Mouse (Mus musculus) forelimb bud, embryonic 11.5 days (tissue): ENCODE data around the gene Rinl.

Source experiments
- DNase-seq: peaks from one replicate; pipeline ENCODE4 v3.0.0-alpha.2; 2012; ENCODE audit warnings: low read depth, low spot score

Gene Rinl

DNA sequence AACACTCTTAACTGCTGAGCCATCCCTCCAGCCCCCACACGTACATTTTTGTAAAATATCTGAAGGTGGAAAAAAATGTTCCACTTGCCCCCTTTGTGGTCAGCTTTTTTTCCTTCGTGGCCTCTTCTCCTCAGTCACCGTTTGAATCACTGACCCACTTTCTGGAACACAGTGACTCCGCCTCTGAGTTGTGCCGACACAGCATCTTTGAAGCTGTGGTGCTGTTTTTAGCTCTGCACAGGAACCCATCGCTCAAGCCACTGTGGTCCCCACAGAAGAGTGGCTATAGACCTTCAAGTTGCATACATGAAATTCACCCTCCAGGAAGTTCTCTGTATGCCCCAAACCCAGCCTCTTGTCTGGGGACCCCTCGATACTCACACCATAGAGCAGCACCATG is 7.9 kb upstream of the Rinl start:
- DNase-seq = no peak

GRCm38 (mm10) chr7:28781261-28781663 is 7.5 kb upstream of the Rinl start:
- DNase-seq = no peak

- no peak for DNase-seq
Measured at GRCm38 (mm10) chr7:28785161-28785560, 3.6 kb upstream of the Rinl start.

DNA sequence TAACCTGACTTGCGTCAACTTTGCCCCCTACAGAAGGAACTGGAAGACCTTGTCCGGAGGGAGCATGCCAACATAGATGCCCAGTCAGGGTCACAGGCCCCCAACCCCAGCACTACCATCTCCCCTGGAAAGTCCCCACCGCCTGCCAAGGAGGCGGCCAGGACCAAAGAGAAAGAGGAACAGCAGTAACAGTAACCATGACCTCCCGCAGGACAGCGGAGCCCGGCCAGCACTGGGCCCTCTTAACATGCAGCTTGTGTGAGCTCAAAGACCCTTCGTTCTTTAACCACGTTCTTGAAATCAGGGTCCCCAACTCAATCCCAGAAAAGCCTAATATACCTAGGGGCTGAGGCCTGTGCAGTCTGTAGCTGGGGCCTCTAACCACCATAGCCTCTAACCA is 885 bp upstream of the Rinl start:
- DNase-seq = no peak

DNA sequence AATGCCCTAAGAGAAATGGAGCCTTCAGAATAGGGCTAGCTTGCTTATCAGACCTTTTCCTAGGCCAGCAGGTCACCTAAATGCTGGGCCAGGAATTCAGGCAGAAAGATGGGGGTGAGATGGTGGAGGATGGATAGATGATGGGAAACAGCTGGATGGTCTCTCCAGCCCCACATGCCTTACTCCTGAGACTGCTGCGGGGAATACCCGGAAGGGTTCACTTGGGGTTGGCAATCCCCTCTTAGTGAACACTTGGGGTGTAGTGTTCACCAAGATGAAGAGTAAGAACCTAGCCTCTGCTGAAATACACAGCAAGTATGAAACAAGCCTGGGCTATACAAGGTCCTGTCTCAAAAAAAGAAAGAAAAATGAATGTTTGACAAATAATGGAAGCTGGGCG is 466 bp downstream of the Rinl start:
- DNase-seq = no peak

- DNase-seq = no peak
Measured at GRCm38 (mm10) chr7:28790066-28790806, 1.5 kb downstream of the Rinl start.

DNA sequence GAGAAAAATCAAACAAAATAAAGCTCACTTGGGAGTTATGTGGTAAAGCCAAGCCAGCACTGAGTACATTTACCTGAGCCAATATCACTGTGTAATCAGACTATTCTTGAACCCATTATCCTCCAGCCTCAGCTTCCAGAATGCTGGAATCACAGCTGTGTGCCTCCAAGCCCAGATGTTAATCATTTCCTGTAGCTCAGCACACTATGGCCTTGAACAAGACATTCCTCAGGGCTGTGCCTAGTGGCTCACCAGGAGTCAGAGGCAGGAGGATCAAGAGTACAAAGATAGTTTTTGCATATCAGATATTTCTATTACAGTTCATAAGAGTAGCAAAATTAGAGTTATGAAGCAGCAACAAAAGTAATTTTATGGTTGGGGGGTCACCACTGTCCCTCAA is 2.9 kb downstream of the Rinl start:
- DNase-seq = peak; percentile 35

DNA sequence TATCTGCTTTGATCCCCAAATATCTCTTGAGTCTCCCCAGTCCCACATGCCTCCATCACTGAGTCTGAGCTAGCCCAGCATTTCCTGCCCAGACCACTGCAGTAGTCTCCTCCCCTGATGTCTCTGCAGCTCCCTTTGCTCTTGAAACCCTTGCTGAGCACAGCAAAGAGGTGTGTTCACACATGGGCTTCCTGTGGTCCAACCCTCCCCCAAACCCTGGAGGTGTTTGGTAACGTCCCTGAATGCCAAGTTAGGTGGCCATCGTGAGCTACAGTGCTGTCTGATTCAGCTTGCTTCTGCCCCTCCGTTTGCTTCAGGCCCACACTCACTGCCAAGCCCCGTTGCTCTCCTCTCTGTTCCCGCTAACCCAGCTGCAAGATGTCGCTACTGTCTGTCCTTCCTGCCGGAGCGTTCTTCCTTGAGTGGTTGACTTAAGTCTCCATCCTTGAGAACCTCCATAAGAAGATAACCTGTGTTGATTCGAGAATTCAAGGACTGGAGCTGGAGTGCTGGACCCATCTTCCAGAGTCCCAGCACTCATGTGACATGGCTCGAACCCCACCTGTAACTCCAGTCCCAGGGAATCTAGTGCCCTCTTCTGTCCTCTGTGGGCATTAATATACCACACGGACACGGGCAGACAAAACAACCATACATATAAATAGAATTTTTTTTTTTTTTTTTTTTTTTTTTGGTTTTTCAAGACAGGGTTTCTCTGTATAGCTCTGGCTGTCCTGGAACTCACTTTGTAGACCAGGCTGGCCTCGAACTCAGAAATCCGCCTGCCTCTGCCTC is 3.8 kb downstream of the Rinl start:
- DNase-seq = no peak

GRCm38 (mm10) chr7:28793834-28794233 is 5.1 kb downstream of the Rinl start:
- no peak for DNase-seq

GRCm38 (mm10) chr7:28794496-28794895 is 5.7 kb downstream of the Rinl start:
- no peak for DNase-seq

GRCm38 (mm10) chr7:28795832-28796231 is 7.1 kb downstream of the Rinl start:
- no peak for DNase-seq

- peak; percentile 76 for DNase-seq
Measured at GRCm38 (mm10) chr7:28796562-28796975, 7.8 kb downstream of the Rinl start.

DNA sequence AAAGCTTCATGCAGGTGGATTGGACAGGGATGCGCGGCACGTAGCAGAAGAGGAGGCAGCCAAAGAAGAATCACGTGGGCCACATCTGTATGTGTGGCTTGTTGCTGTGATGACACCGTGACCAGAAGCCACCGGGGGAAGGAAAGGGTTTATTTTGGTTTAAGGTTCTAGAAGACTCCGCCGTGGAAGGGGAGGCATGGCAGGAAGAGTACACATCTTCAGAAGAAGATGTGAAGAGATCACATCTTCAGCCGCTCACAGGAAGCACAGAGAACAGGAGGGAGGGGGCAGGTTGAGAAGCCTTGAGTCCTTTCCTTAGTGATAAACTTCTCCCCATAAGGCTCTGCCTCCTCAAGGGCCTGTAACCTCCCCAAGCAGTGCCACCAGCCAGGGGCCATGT is 11.2 kb downstream of the Rinl start:
- no peak for DNase-seq

DNA sequence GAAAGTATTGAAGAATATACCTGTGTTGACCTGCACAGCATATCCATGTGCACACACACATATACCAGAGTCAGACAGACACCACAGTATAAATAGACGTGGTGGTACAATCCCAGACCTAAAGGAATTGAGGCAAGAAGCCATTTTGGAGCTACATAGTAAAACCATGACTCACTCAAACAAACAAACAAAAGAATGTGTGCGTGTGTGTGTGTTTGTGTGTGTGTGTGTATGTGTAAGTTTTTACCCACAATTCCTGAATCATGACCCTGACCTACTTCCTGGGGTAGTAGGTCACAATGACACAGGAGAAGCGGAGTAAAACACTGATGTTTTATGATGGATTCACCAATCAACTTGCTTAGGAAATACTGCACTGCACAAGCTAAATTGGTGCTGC is 12.7 kb downstream of the Rinl start:
- DNase-seq = no peak

DNA sequence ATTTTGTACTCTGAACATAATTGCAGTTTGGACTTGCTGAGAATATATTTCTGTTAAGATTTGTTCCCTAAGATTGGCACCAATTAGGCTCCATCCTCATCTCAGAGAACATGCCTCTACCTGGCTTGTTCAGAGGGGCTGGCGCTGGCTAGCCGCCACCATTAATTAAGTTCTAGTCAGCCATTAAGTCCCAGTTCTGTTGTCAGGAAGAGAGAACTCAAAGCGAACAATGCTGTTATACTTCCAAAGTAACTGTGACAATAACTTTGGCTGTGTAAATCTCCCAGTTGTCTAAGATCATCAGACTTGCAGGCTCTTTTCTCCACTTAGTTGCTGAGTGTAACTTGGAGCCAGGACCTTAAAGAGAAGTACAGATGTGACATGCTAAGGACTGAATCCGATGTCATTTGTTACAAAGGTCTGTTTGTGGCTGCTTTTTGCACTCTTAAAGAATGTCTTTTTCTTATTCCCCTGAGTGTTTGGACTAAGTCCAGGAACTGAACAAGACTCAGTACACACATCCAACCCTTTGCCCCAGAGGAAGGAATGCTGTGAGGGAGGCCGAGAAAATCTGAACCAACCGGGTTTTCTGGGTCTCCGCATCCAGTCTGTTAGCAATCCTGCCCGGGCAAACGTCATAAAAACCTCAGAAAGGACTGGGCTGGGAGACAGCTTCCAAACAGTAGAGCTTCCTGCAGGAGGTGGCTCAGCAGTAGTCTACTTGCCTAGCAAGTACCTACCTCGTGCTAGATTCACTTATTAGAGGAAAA is 13.3 kb downstream of the Rinl start:
- DNase-seq = peak; percentile 65

- no peak for DNase-seq
Measured at GRCm38 (mm10) chr7:28802846-28803588, 14.2 kb downstream of the Rinl start.

DNA sequence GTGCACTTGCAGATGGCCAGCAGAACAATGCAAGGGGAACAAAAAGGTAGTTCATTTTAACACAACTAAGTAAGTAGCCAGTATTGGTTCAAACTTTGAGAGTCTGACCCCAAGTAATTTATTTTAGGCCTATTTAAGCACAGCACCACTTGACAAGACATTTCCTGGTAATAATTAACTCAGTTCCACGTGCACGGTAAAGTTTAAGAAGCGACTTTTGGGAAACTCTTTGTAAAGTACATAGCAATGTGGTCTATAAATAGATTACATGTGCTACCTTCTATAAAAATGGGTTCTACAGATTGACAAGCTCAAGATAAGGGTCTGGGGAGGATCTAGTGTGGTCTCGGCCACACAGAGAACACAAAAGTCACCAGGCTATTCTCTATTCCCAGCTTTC is 15.0 kb downstream of the Rinl start:
- DNase-seq = no peak

DNA sequence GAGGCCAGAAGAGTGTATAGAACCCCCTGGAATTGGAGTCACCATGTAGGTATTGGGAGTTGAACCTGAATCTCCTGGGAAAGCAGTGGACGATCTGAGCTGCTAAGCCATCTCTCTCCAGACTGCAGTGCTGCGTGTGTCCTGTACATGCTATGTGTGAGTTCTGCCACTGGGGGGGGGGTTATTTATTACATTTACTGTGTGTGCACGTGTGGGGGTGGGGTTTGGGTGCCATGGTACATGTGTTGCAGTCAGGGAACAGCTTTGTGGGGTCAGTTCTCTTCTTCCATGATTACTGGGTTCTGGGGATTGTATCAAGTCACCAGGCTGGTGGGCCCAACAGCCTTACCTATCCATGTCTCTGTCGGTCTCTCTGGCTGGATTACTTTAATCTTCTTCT is 18.1 kb downstream of the Rinl start:
- DNase-seq = no peak

DNA sequence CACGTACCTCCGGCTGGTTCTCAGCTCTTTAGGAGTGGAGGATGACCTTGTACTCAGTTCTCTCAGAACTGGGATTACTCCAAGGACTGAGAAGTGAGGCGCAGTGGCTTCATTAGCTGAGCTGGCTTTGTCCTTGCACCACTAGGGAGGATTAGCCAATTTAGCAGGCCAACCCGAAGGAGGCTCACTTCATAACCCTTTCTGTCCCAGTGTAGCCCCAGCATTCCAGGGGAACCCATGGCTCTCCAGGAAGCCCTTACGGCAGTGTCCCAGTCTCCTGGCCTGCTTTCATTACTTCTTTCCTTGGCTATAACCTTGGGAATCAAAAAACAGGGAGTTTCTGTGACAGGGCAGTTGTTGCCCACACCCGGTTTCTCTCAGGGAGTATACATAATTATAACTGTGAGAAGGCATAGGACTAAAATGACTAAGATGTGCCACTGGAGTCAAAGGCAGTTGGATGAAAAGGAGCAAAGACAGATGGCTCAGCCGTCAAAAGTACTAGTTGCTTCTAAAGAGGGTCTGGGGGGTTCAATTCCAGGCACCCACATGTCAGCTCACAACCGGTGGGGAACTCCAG is 19.0 kb downstream of the Rinl start:
- DNase-seq = no peak

DNA sequence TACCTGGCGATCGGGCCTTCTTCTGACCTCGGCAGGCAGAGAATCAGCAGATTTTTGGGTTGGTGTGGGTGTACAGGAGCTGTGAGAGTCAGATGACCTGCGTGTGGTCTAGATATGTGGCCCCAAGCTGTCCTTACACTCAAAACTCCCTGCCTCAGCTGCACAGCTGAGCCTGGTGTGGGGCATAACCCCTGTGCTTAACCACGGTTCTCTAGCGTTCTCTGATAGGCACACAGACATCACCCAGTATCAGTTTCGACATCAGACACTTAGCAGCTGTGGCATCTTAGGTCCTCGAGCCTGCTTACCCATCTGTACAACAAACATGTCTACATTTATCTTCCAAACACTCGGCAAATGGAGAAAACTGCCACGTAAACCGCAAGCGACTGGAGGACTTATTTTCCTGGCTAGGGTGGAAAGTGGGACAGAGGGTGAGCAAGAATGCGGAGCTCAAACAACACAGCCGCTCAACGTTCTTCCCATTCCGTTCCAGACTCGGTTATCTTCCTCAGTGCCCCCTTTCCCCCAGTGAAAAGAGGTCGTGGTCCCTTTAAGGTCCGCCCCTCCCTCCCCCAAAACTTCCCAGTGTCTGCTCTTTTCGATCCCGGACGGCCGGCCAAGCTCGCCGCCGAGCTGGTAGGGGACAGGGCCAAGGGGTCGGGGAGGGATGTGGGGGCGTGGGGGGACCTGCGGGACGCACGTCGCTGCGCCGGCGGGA is 19.6 kb downstream of the Rinl start, which contains the start of gene Hnrnpl:
Hnrnpl (plus strand) TSS at position 321 of the 721 bp plus-strand sequence.
- DNase-seq = no peak
